Mouse (Mus musculus) heart, embryonic 14.5 days (tissue): Measurements from ENCODE around the gene Olfr307. TPM values are rescaled to one million over a fixed set of nuclear protein-coding genes. Genes with fewer than 3 reads are reported as not detected.

Source experiments
- ATAC-seq: fragments of 200-750 bp; cut with Nextera tagmentation; 2 replicates; pipeline ENCODE4 v1.8.0; 2017; ENCODE audit warnings: low read depth, moderate TSS enrichment; ENCODE audit not compliant: insufficient number of reproducible peaks, insufficient read depth, low FRiP score
- H3K27ac ChIP-seq, 2 experiments: fragments of 200-500 bp in 1 of 2; fragments of 300-500 bp in 1 of 2; sonication (generic) in 1 of 2; replicated peaks in 1 of 2; 2 replicates each; pipeline ENCODE4 v1.5.1; 2012 to 2014; ENCODE audit warnings: low read depth in 2 of 2, low read length in 2 of 2, control low read depth in 1 of 2, mild to moderate bottlenecking in 1 of 2, mixed read lengths in 1 of 2; ENCODE audit not compliant: control insufficient read depth in 1 of 2, insufficient read depth in 1 of 2
- H3K27me3 ChIP-seq: fragments of 300-500 bp; sonication (generic); 2 replicates; pipeline ENCODE4 v1.6.1; 2014; ENCODE audit warnings: mild to moderate bottlenecking, low read length, control low read depth; ENCODE audit not compliant: control insufficient read depth, insufficient read depth
- H3K36me3 ChIP-seq: fragments of 300-500 bp; sonication (generic); 2 replicates; pipeline ENCODE4 v1.6.1; 2014; ENCODE audit warnings: mild to moderate bottlenecking, control low read depth, low read length, mixed read lengths; ENCODE audit not compliant: control insufficient read depth, insufficient read depth
- H3K4me1 ChIP-seq, 2 experiments: fragments of 200-500 bp in 1 of 2; fragments of 300-500 bp in 1 of 2; sonication (generic) in 1 of 2; 2 replicates each; pipeline ENCODE4 v1.6.1; 2012 to 2014; ENCODE audit warnings: low read length in 2 of 2, control low read depth in 1 of 2, mixed read lengths in 1 of 2; ENCODE audit not compliant: control insufficient read depth in 2 of 2, insufficient read depth in 2 of 2
- H3K4me2 ChIP-seq: fragments of 300-500 bp; sonication (generic); 2 replicates; pipeline ENCODE4 v1.6.1; 2014; ENCODE audit warnings: mild to moderate bottlenecking, low read length
- H3K4me3 ChIP-seq, 2 experiments: fragments of 200-500 bp in 1 of 2; fragments of 300-500 bp in 1 of 2; sonication (generic) in 1 of 2; 2 replicates each; pipeline ENCODE4 v1.5.1; 2012 to 2014; ENCODE audit warnings: low read length in 2 of 2, mild to moderate bottlenecking in 2 of 2, control low read depth in 1 of 2, low read depth in 1 of 2, moderate library complexity in 1 of 2; ENCODE audit not compliant: control insufficient read depth in 1 of 2, insufficient read depth in 1 of 2
- H3K9ac ChIP-seq: fragments of 300-500 bp; sonication (generic); 2 replicates; pipeline ENCODE4 v1.6.1; 2014; ENCODE audit warnings: mild to moderate bottlenecking, low read length
- H3K9me3 ChIP-seq: fragments of 300-500 bp; sonication (generic); 2 replicates; pipeline ENCODE4 v1.6.1; 2016; ENCODE audit warnings: low read length, control low read depth; ENCODE audit not compliant: control insufficient read depth
- WGBS: fragments of 180-500 bp; shearing (Covaris S2); extraction: QIAGEN DNeasy Blood & Tissue Kit; methylation state at CpG from one replicate; pipeline ENCODE4 v1.1.7; 2014; 5-methylcytosine and 5-hydroxymethylcytosine counted together
- microRNA-seq: library from miRNA; unstranded; fragments of <30 nt; microRNA quantifications from one replicate; pipeline ENCODE4, GENCODE M21; 2016
- polyA plus RNA-seq: library from polyadenylated mRNA; unstranded; fragments of >200 nt; fragmentation: Nextera tagmentation; extraction: Ambion mirVana; gene quantifications from 2 replicates; pipeline ENCODE4 v1.2.1, GENCODE M21; 2014

Olfr307 gene
- polyA plus RNA-seq, 1 experiment from 2014 or later = not detected

DNA sequence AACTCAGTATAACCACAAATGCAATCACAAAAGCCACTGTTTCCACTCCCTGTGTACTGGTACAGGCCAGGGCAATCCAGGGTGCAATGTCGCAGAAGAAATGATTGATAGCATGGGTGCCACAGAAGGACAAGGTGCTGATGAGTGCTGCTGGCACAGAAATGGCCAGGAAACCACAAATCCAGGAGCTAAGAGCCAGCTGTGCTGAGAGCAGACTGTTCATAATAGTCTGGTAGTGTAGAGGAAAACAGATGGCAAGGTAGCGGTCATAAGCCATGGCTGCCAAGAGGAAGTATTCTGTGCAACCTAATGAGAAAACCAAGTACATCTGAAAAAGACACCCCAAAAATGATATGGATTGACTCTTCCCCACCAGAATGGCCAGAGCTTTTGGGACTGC, 16.1 kb downstream of the Olfr307 start:
- no peak overlapping the region for H3K27ac ChIP-seq
- H3K4me2 ChIP-seq = no peak overlapping the region
- WGBS = 86% methylated on average over 2 of the region's 2 CpGs
- H3K4me3 ChIP-seq = no peak overlapping the region
- ATAC-seq = no peak
- no peaks in the 10 kb centered on the region for H3K27me3 ChIP-seq
- no peaks in the 10 kb centered on the region for H3K36me3 ChIP-seq
- no peaks in the 10 kb centered on the region for H3K4me1 ChIP-seq
- H3K9ac ChIP-seq = no peak overlapping the region
- no peaks in the 10 kb centered on the region for H3K9me3 ChIP-seq

DNA sequence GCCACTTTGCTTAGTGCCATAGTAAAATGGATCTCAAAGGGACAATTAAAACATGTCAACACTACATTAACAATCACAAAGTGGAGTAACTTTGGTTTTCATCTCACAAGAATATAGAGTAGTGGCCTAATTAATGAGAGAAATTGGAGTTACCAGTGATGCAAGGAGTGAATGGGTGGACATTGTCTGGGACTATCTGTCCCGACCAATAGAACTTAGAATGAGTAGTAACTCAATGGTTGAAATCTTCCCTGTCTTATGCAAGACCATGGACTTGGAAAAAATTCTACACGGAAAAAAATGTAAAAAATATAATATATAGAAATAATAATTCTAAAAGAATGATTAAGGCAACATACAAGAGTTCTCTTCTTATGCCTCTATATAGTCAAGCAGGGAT, 23.8 kb downstream of the Olfr307 start, which contains the start of gene Olfr309:
Olfr309 (minus strand) TSS at position 101 of the 400 bp plus-strand sequence.
- Histone ChIP-seq H3K9me3 (no peaks in the 10 kb centered on the region), H3K9ac (no peak within 1 kb of the TSS), H3K4me2 (no peak within 1 kb of the TSS), H3K27me3 (no peaks in the 10 kb centered on the region), H3K27ac (no peak within 1 kb of the TSS), H3K36me3 (no peaks in the 10 kb centered on the region), H3K4me1 (no peaks in the 10 kb centered on the region), H3K4me3 (no peak within 1 kb of the TSS)
- no peak for ATAC-seq
- 53% methylated on average over 2 of the region's 2 CpGs for WGBS

Small RNAs within 50 kb of the gene (microRNA-seq; reads per million reads assigned to microRNA genes)
- gene Gm23192 = not detected

Other genes with a start within 250 kb of the Olfr307 start
- not detected in 2 replicates for gene Vmn2r75, start 165.8 kb downstream of the Olfr307 start, polyA plus RNA-seq
- not detected in 2 replicates for gene Vmn2r76, start 91.3 kb downstream of the Olfr307 start, polyA plus RNA-seq
- not detected in 2 replicates for gene Olfr310, start 60.4 kb downstream of the Olfr307 start, polyA plus RNA-seq
- not detected in 2 replicates for gene Olfr309, start 23.9 kb downstream of the Olfr307 start, polyA plus RNA-seq
- not detected in 2 replicates for gene Olfr308, start 12.0 kb downstream of the Olfr307 start, polyA plus RNA-seq
- not detected in 2 replicates for gene Olfr305, start 29.3 kb upstream of the Olfr307 start, polyA plus RNA-seq
- gene Olfr304, start 49.1 kb upstream of the Olfr307 start, polyA plus RNA-seq = not detected in 2 replicates
- gene Olfr303, start 60.2 kb upstream of the Olfr307 start, polyA plus RNA-seq = not detected in 2 replicates
- gene Olfr301, start 66.3 kb upstream of the Olfr307 start, polyA plus RNA-seq = not detected in 2 replicates
- gene Olfr299, start 122.3 kb upstream of the Olfr307 start, polyA plus RNA-seq = not detected in 2 replicates
- not detected in 2 replicates for gene Olfr298, start 154.9 kb upstream of the Olfr307 start, polyA plus RNA-seq
- gene Olfr297, start 182.4 kb upstream of the Olfr307 start, polyA plus RNA-seq = not detected in 2 replicates
- gene Olfr295, start 246.3 kb upstream of the Olfr307 start, polyA plus RNA-seq = not detected in 2 replicates